Mouse (Mus musculus) adrenal gland, postnatal 10 days (tissue): ENCODE data around the gene Rpl6. TPM values are rescaled to one million over a fixed set of nuclear protein-coding genes. Genes with fewer than 3 reads are reported as not detected.
"Not testable (repeated sequence)": the region's sequence is repeated elsewhere in the genome, so short reads cannot be mapped to it uniquely, and the experiment has no call there.

Experiments
- DNase-seq: peaks from one replicate; pipeline ENCODE4 v3.0.0; 2021; ENCODE audit warnings: mixed read lengths
- total RNA-seq, 2 experiments: library from RNA; stranded (reverse); gene quantifications; 2 replicates each; pipeline ENCODE4 v1.2.3; 2021

Rpl6 gene
- total RNA-seq, 2 experiments from 2014 or later = 1,004 to 1,027 TPM

DNA sequence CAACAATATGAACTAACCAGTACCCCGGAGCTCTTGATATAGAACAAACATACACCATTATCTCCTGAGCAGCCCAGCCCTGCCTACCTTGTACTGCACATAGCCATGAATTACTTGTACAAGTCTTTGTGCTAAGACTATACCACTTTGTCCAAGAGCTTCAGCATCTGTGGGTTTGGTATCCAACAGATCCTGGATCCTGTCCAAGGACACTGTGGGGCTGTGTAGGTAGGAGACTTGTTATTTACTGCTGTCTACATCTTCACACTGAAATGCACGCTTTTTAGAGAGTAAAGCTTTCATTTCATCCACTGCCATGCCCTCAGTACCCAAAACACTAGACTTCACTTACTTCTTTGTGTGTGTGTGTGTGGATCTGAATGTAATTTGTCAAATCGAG, 20.6 kb downstream of the Rpl6 start:
- DNase-seq = no peak

DNA sequence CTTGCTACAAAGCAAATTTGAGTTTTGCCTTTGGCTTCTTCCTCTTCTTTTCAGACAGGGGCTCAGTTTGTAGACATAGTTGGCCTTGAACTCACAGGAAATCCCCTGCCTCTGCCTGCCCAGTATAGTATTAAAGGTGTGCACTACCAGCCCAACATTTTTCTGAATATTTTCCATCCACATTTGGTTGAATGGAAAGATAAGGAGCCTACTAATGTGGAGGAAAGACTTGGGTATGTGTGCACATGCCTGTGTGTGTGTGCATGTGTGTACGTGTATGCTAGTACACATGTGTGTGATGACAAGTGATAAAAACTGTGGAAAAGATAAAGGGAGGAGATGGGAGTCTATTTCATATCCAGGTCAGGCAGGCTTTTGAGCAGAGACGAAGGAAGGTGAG, 21.6 kb downstream of the Rpl6 start:
- no peak for DNase-seq

- no peak for DNase-seq
These were observed 22.1 kb downstream of the Rpl6 start for GRCm38 (mm10) chr5:121226406-121226805.

DNA sequence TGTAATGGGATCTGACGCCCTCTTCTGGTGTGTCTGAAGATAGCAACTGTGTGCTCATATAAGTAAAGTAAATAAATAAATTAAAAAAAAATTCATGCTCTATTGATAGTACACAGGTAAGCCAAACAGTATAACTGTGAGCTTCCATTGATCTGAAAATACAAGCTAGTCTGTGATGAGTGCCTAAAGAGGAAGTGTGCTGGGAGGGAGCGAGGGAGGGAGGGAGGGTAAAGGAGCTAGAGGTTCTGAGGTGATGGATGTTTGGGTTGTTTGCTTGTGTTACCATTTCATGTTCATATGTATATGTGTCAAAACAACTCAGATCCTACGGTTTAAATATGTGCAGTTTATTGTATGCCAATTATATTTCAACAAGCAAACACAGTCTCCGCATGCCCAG, 22.6 kb downstream of the Rpl6 start:
- DNase-seq = no peak

GRCm38 (mm10) chr5:121227330-121227729, 23.0 kb downstream of the Rpl6 start:
- DNase-seq = not testable (repeated sequence)

- no peak for DNase-seq
These were observed 24.9 kb downstream of the Rpl6 start for GRCm38 (mm10) chr5:121229182-121229581.

- no peak for DNase-seq
These were observed 26.5 kb downstream of the Rpl6 start for GRCm38 (mm10) chr5:121230811-121231210.

DNA sequence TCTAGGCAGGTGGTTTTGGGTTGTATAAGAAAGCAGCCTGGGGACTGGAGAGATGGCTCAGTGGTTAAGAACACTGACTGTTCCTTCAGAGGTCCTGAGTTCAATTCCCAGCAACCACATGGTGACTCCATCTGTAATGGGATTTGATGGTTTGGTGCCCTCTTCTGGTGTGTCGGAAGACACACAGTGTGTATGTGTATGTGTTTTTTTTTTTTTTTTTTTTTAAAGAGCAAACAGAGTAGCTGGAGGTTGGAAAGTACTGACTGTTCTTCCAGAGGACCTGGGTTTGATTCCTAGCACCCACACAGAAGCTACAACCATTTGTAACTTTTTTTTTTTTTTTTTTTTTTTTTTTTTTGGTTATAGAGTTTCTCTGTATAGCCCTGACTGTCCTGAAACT, 28.5 kb downstream of the Rpl6 start:
- DNase-seq = no peak

- no peak for DNase-seq
These were observed 29.4 kb downstream of the Rpl6 start for GRCm38 (mm10) chr5:121233726-121234125.

DNA sequence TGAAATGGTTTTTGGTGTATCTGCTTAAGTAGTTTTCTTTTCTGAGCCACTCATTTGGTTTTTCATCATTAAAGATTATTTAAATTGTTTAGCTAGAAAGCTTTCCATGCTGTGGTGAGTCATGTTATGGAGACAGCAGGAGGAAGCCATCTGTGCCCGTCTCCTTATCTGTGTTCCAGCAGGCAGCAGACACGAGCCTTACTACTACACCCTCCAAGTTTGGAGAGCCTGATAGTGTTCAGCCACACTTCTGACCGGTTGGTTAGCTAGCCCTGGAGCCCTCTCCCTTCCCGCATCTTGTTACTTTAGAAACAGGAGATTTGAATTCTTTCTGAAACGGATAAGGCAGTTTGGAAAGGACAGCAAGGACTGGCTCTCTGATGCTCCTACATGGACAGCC, 31.9 kb downstream of the Rpl6 start:
- no peak for DNase-seq

GRCm38 (mm10) chr5:121238208-121238607, 33.9 kb downstream of the Rpl6 start:
- no peak for DNase-seq

GRCm38 (mm10) chr5:121239846-121240245, 35.6 kb downstream of the Rpl6 start:
- no peak for DNase-seq

- DNase-seq = no peak
These were observed 36.9 kb downstream of the Rpl6 start for GRCm38 (mm10) chr5:121241182-121241581.

GRCm38 (mm10) chr5:121242261-121242660, 38.0 kb downstream of the Rpl6 start:
- no peak for DNase-seq

GRCm38 (mm10) chr5:121242701-121243100, 38.4 kb downstream of the Rpl6 start:
- no peak for DNase-seq

GRCm38 (mm10) chr5:121243676-121244364, 39.5 kb downstream of the Rpl6 start:
- no peak for DNase-seq

- DNase-seq = no peak
These were observed 40.1 kb downstream of the Rpl6 start for GRCm38 (mm10) chr5:121244365-121244731.

- no peak for DNase-seq
These were observed 40.9 kb downstream of the Rpl6 start for GRCm38 (mm10) chr5:121245201-121245600.

DNA sequence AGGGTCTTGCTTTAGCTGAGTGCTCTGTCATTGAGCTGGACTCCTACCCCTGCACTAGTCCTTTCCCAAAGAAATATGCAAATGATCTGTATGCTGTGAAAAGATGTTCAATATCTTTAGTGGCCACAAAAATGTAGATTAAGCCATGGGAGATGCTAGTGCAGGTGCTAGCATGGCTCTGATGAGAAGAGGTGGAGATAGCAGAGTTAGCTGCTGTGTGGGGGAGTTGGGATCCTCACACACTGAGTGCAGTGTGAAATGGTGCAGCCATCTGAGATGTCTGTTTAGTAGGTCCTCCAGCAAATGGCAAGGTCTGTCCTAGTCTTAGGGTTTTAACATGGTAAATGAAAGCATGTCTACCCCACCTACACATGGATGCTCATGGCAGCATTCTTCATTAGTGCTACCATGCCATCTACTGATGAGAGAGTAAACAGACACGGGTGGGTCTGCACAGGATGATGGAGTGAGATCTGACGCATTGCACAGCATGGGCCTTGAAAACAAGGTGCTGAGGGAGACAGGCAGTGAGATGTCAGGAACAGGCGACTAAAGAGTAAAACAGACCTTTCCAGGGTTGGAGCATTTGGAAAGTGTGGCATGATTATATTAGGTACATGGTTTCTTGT, 44.6 kb downstream of the Rpl6 start:
- no peak for DNase-seq

DNA sequence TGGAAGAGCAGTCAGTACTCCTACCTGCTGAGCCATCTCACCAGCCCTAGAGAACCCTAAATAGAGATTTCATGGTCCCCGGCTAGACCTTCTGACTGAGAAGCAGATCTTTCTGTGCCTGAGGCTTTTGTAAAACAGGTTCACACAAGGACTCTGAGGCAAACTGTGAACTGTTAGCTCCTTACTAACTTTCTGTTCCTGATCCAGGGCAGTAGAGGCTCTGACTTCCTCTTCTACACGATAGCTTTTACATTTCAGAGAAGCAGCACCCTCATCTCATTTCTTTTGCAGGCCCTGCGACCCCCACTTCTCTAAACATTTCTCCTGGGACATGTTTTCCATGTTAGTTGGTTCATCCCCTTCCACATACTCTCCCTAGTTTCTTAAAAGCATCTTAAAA, 45.4 kb downstream of the Rpl6 start:
- DNase-seq = no peak

- DNase-seq = peak; percentile 81
These were observed 47.5 kb downstream of the Rpl6 start for GRCm38 (mm10) chr5:121251813-121252212.

DNA sequence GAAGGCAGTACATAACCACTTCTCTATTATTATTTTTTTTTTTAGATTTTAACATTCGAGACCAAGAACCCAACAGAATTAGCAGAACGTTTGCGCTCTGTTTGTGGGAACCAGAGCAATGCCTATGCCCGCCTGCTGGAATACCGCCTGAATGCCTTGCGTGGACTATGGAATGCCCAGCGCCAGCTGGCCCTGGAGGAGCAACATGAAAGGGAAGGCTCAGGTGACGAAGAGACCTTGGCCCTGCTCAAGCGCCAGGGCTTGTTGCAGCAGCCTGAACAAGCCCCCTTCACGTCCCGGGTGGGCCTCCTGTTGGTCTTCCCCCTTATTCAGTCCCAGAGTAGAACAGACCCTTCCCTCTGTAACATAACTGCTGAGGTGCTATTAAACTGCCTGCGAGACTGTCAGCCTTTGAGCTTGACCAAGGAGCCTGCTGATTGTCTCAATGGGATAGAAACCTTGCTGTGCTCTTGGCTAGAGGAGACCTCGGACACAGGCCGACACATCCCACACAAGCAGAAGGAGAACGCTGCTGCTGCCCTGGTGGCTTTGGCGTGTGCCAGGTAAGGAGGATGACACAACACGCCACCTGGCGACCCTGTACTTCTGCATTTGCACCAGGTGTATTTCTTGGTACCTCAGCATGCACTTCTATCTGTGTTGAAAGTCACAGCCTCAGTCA, 49.7 kb downstream of the Rpl6 start:
- DNase-seq = no peak

GRCm38 (mm10) chr5:121254977-121255376, 50.7 kb downstream of the Rpl6 start:
- no peak for DNase-seq
